Mouse (Mus musculus): ENCODE data around the gene Fras1. TPM values are rescaled to one million over a fixed set of nuclear protein-coding genes. Genes with fewer than 3 reads are reported as not detected.

The Fras1 gene
- total RNA-seq, 2 experiments from 2014 or later = 1.2 to 1.9 TPM

Other genes starting within 250 kb of the Fras1 start
- 10 to 100 TPM; 48.7 to 84.9 TPM for gene Cnot6l, start 209.8 kb upstream of the Fras1 start, total RNA-seq (2021)
- 10 to 100 TPM; 19.6 to 20.2 TPM for gene Mrpl1, start 164.5 kb upstream of the Fras1 start, total RNA-seq (2021)